Mouse (Mus musculus) olfactory bulb, adult 2 months (tissue): ENCODE measurements around the gene Aplp1.

ENCODE experiments used
- CTCF ChIP-seq: fragments of 200-500 bp; IDR thresholded peaks from 2 replicates; pipeline ENCODE4 v1.5.1; 2012; ENCODE audit warnings: low read depth, mild to moderate bottlenecking, low read length, moderate library complexity; ENCODE audit not compliant: insufficient read depth
- POLR2A ChIP-seq: fragments of 200-500 bp; IDR thresholded peaks from 2 replicates; pipeline ENCODE4 v1.6.1; 2012; ENCODE audit warnings: mild to moderate bottlenecking, low read depth, low read length, moderate library complexity; ENCODE audit not compliant: insufficient read depth

GRCm38 (mm10) chr7:30490251-30490956 is 45.1 kb upstream of the Aplp1 start:
- no peak for TF ChIP-seq CTCF
- TF ChIP-seq POLR2A, result no peak
